Mouse (Mus musculus) brown adipose tissue, adult 24 weeks (tissue): ENCODE measurements around the gene Srgap1. TPM values are rescaled to one million over a fixed set of nuclear protein-coding genes. Genes with fewer than 3 reads are reported as not detected.

Experiments
- H3K27ac ChIP-seq: fragments of 200-500 bp; replicated peaks from 2 replicates; pipeline ENCODE4 v1.5.1; 2012; ENCODE audit warnings: low read depth, mild to moderate bottlenecking, low read length
- H3K4me1 ChIP-seq: fragments of 200-500 bp; 2 replicates; pipeline ENCODE4 v1.6.1; 2012; ENCODE audit warnings: low read length, mixed read lengths; ENCODE audit not compliant: control insufficient read depth, insufficient read depth, insufficient read length
- H3K4me3 ChIP-seq: fragments of 200-500 bp; 2 replicates; pipeline ENCODE4 v1.5.1; 2012; ENCODE audit warnings: low read depth, mild to moderate bottlenecking, low read length, moderate library complexity; ENCODE audit not compliant: insufficient read depth
- polyA plus RNA-seq: library from polyadenylated mRNA; stranded (reverse); fragments of >200 nt; gene quantifications from 2 replicates; pipeline ENCODE4 v1.2.4, GENCODE M21; 2012; ENCODE audit not compliant: missing spikeins, insufficient read depth, insufficient read length

Gene Srgap1
- polyA plus RNA-seq, 1 experiment, result 1.2 TPM

DNA sequence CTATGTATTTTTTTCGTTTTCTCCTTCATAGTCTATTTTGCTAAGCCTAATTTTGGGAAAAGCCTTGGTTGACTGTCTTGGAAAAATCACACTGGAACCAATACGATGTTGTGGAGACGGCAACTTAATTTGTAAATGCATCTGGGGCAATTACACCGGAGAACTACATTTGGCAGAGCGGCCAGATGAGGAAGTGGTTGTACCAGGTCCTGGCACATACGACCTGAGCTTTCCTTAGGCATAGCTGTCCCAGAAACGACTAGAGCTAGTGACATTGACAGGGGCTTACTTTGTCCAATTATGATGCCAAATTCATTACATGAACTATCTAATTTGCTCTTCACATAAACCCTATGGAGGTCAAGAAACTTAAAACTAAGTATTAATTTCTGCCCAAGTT is 226.3 kb downstream of the Srgap1 start:
- Histone ChIP-seq H3K27ac (no peak overlapping the region), H3K4me3 (no peak overlapping the region), H3K4me1 (no peaks in the 10 kb centered on the region)

DNA sequence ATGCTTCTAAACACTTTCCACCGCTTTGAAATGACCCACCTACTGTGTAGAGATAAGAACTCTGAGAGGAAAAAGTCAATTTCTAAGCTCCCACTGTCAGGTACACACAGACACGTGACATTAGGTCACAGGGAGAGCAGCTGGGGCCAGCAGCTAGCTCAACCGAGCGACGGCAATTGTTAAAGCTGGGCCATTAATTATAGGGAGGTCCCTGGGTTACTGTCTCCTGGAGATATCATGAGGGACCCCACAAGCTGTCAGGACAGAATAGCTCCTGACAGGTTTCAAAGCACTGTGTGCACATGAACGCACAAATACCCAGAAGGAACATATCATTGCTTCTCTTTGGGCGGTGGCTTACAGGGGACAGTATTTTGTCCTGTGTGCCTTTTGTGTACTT is 229.1 kb downstream of the Srgap1 start:
- H3K4me3 ChIP-seq, result no peak overlapping the region
- no peaks in the 10 kb centered on the region for H3K4me1 ChIP-seq
- no peak overlapping the region for H3K27ac ChIP-seq

GRCm38 (mm10) chr10:121807771-121808170 is 239.3 kb downstream of the Srgap1 start:
- Histone ChIP-seq H3K27ac (no peak overlapping the region), H3K4me1 (no peaks in the 10 kb centered on the region; the same call in 1 of the 2 replicates), H3K4me3 (no peak overlapping the region)

GRCm38 (mm10) chr10:121806806-121807205 is 240.3 kb downstream of the Srgap1 start:
- H3K4me1 ChIP-seq, result no peaks in the 10 kb centered on the region; the same call in 1 of the 2 replicates
- no peak overlapping the region for H3K27ac ChIP-seq
- H3K4me3 ChIP-seq, result no peak overlapping the region

DNA sequence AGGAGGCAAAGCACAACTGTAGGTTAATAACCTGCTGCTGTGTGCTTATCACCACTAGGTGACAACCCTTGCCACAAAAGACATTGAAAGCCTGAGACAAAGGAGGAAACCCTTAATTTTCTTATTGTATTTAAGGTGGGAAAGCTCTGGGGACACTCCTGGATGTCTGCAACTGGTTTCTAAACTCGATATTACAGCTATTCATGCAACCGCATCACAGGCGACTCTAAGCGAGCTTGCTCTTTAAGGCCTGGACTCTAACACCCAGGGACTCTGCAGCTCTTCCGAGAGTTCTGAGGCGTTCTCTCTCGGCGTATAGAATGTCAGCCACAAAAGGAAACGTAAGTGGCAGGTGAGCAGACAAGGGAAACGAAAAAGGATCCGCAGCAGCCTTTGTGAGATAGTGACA is 241.2 kb downstream of the Srgap1 start:
- no peak overlapping the region for H3K4me3 ChIP-seq
- no peaks in the 10 kb centered on the region for H3K4me1 ChIP-seq
- no peak overlapping the region for H3K27ac ChIP-seq

GRCm38 (mm10) chr10:121804551-121804950 is 242.6 kb downstream of the Srgap1 start:
- H3K27ac ChIP-seq, result no peak overlapping the region
- no peaks in the 10 kb centered on the region for H3K4me1 ChIP-seq
- H3K4me3 ChIP-seq, result no peak overlapping the region

DNA sequence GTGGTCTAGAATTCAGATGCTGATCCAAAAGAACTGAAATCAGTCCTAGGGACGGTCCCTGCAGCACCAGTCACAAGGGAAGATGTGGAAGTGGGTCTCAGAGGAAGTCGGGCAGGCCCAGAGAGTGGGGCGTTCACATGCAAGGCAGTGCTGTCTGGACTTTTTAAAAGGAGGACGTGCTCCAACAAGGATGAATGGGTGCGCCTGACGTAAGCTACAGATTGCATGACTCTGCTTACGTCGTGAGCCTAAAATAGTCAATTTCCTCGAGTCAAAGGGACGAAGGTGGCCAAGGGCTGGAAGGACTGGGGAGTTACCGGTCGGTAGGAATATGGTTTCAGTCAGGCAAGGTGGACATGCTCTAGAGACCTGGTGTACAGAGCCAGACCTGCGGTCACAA is 247.1 kb downstream of the Srgap1 start:
- Histone ChIP-seq H3K27ac (no peak overlapping the region), H3K4me3 (no peak overlapping the region), H3K4me1 (no peaks in the 10 kb centered on the region)

DNA sequence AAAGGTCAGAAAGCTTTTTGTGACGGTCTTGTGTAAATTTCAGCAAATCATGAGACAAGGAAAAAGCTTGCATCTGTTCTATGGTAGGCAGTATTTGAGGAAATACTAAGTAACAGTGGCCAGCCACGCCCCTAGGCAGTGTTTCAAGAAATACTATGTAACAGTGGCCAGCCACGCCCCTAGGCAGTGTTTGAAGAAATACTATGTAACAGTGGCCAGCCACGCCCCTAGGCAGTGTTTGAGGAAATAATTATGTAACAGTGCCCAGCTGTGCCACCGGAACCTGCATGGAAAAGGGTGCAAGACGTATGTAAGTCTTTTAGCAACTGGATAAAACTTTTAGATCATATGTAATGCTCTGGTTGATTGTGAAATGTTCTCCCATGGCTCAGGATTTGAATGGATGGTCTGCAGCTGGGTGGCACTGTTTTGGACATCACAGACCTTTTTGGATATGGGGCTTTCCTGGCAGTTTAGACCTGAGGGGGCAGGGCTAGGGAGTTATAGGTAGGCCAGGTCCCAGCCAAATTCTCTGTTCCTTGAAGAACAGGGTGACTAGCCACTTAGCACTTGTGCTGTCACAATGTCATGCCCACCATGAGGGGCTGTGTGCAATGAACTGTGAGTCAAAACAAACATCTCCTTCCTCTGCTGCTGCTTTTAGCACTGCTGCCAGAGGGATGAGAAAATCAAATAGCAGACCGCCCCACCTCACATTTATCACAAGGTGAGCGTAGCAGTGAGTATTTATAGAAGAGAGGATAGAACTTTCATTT is 250.9 kb downstream of the Srgap1 start:
- no peak overlapping the region for H3K27ac ChIP-seq
- peaks cover 3% of the 10 kb centered on the region; the same call in 1 of the 2 replicates for H3K4me1 ChIP-seq
- no peak overlapping the region for H3K4me3 ChIP-seq

DNA sequence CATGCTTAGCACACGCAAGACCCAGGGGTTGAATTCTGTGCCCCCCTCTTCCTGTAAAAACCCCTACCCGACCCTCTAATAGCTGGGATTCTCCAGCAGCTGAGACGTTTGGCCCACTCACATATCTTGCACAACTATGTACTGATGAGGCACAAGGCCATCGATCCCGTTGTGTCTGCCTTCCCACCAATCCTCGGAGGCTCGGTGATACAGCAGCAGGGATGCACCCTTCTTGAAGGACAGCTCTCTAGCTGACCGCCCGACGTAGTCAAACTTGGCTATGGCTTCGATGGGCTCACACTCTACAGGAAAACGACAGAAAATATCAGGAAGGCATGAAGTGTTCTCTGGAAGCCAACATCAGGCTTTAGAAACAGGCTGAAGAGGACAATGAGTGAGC is 252.6 kb downstream of the Srgap1 start:
- Histone ChIP-seq H3K4me3 (no peak overlapping the region), H3K4me1 (peaks cover 3% of the 10 kb centered on the region; the same call in 1 of the 2 replicates), H3K27ac (no peak overlapping the region)

GRCm38 (mm10) chr10:121792661-121793060 is 254.5 kb downstream of the Srgap1 start:
- H3K27ac ChIP-seq, result no peak overlapping the region
- H3K4me3 ChIP-seq, result no peak overlapping the region
- H3K4me1 ChIP-seq, result peaks cover 3% of the 10 kb centered on the region; the same call in 1 of the 2 replicates

DNA sequence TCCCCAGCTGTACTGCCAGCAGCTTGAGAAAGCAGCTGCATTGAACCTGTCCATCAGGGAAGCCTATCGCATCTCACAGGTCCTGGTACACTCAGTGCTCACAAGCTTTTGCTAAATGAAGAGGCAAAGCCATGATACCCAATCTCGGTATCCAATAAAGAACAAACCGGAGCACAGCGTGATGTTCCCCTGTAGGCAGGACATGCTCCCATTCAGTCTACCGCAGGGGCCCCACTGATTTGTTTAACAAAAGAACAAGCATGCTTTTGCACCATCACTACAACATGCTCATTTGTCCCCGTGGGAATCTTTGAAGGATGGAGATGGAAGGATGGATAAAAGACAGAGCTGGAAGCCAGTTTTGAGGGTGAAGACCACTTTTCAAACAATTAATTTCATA is 257.0 kb downstream of the Srgap1 start:
- Histone ChIP-seq H3K4me3 (no peak overlapping the region), H3K27ac (no peak overlapping the region), H3K4me1 (peaks cover 3% of the 10 kb centered on the region; the same call in 1 of the 2 replicates)

DNA sequence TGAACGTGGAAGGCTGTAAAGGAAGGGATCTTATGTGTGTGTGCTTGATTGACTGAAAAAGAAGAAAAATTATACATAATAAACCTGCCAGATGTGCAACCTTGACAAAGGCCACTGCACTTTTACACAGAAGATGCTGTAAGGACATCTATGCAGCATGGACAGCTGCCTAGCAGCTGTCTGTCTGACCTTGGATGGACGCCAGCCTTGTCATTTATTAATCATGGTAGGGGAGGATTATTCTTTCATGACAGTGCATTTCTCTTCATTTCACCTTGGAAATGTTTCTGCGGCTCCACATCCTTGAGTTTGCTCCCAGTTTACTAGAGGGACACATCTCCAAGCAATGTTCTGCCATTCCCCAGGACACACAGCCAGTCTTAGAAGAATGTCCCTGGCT is 258.6 kb downstream of the Srgap1 start:
- Histone ChIP-seq H3K4me1 (no peaks in the 10 kb centered on the region), H3K27ac (no peak overlapping the region), H3K4me3 (no peak overlapping the region)

DNA sequence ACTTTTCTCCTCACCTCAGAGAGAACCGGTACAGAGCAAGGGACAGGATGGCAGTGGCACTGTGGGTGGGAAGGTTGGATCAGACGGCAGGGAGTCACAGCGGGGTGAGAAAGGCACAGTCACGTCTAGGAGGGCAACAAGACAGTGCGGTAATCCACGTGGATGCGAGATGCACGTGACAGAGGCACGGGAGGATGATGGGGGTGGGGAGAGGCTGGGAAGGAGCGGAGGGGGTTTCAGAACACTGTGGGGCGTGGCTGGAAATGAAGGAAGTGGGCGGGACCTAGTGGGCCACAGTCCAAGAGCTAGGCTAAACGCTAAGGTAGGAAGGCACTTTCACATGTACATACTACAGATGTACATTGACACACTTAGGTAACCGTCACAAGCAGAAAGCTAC is 266.0 kb downstream of the Srgap1 start:
- Histone ChIP-seq H3K27ac (no peak overlapping the region), H3K4me1 (no peaks in the 10 kb centered on the region), H3K4me3 (no peak overlapping the region)

GRCm38 (mm10) chr10:121775990-121776389 is 271.1 kb downstream of the Srgap1 start:
- Histone ChIP-seq H3K4me1 (no peaks in the 10 kb centered on the region), H3K4me3 (no peak overlapping the region), H3K27ac (no peak overlapping the region)

DNA sequence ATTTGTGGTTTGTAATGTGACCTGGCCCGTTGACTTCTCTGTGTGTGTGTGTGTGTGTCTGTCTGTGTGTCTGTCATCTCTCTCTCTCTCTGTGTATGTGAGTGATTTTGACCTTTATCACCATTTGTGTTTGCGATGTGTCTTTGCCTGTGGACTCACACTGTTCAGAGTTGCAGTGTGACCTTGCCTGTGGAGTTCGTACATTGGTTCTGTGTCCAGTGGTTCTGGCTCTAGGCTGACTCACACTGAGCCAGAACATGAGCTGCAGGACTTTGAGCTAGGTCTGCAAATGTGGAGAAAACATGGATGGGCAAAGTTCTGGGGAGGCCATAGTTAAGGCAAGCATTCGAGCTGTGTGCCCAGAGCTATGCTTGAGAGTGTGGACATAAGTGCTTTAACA is 273.3 kb downstream of the Srgap1 start:
- no peaks in the 10 kb centered on the region for H3K4me1 ChIP-seq
- H3K4me3 ChIP-seq, result no peak overlapping the region
- no peak overlapping the region for H3K27ac ChIP-seq
